Mouse (Mus musculus) CD8-positive naive resting alpha-beta T cell, adult 2 months (primary cell): ENCODE results near the gene Cdc26.
A peak's percentile ranks its signal among the peaks of the same experiment; 100 is the strongest.

Experiments
- DNase-seq, 2 experiments: peaks; one replicate each; pipeline ENCODE4 v3.0.0; 2022; ENCODE audit warnings: low read depth in 2 of 2, low spot score in 2 of 2

Cdc26 gene

DNA sequence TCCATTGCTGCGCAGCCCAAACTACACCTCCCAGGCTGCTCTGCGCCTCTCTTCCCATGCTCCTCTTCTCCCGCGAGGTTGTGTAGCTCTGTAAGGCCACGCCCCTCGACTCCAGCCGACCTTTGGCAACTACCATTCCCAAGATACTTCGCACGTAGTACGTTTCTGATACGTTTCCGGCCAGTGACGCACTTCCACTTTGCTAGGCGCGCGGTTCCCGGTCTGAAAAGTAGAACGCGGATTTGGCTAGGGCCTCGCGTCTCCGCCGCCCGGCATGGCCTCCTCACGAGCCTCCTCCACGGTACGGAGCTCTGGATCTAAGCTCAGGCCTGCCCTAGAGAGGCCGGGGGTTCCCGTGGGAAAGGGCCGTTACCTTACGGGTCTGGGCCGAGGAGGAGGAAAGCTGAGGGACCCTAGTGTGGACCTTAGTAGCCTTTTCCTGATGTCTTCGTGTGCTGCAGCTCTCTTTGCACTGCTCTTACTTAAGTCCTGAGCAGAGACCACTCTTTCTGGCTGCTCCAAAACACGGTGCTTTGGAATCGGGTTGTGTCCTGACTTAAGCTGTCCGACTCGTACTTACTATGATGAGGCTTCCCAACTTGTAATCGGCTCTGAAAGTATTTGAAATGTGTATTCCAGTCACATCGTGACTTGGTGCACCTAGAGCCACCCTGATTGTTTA, at the start of gene Cdc26, which contains the start of gene Prpf4:
Cdc26 (minus strand) TSS at position 42 of the 682 bp plus-strand sequence.
Prpf4 (plus strand) TSS at position 197 of the 682 bp plus-strand sequence.
- DNase-seq, result peak; percentile 95

DNA sequence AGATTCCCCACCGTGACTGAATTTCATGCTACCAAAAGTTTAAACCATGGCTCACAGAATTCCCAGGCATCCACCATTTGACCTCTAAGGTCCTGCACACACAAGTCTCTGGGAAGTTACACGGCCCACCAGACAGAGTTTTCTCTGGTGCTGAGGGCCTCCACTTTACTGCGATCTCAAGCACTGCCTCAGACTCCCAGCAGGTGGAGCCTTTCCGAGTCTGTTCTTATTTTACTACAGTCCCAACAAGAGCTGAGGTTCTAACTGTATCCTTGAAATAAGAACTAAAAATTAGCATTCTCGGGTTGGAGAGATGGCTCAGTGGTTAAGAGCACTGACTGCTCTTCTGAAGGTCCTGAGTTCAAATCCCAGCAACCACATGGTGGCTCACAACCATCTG, 46.6 kb upstream of the Cdc26 start:
- peak; percentile 23 to 54 for DNase-seq

DNA sequence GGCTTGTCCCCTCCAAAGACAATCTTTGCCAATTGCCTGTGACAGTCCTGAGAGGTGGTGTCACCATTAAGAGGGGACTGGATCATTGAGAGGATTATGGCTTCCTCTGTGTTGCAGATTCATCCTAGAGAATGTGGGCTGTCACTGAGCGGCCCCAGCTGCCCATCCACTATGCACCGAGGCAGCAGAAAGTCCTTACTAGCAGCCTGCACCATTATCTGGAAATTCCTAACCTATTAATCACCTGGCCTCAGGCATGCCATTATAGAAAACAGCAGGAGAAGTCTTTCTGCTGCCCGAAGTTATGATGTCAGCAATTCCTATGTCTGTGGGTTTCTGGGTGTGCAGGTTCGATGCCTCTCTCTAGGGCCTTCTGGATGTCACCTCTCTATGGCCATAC, 32.5 kb upstream of the Cdc26 start:
- no peak for DNase-seq

DNA sequence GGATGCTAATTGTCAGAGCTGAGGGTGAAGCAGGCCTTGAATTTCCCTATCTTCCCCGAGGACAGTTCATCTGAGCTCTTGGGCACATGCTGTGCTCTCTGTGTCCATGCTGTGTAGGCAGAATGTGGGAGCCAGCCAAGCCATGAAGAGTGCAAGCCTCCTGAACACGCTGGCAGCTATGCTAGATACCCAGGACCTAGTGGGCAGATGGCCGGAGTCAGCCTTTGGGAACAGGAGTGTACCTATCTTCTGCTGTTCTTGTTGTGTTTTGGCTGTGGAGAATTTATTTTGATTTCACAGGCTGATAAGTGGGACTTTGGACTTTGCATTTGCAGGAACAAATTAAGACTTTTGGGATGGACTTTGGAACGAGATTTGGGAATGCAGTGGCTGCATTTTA, 32.1 kb upstream of the Cdc26 start:
- DNase-seq, result no peak

DNA sequence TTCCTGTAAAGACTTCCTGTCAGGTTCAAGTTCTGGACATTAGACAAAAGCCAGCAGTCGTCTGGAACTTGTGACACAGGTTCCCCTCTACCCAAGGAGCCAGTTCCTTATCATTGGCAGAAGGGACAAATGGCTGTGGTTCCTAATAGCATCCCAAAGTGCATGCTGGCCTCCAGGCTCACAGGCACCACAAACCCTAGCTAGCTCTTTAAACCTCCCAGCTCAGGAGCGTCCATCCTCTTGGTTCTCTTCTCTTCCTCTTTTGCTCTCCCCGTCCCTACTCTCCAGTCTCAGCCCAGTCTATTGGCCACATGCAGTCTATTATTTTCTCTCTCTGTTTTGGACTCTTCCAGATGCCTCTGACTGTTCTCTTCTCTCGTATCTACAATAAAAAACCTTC, 31.4 kb upstream of the Cdc26 start:
- no peak for DNase-seq

DNA sequence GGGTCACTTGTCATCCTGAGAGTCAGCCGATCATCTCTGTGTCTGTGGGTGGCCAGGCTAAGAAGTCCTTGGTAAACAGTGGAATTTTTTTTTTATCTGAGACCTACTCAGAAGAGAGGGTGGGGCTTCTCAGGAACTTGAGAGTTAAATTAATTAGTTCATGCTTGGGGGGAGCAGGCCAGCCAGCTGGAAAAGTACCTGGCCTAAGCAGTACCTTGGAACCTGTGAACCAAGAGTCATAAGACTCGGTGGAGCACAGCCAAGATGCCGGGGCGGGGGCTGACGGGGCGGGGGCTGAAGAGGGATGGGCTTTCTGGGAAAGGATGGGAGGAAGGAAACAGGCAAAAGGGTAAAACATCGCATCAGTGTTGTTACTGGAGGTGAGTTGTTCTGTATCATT, 29.4 kb upstream of the Cdc26 start:
- no peak for DNase-seq

DNA sequence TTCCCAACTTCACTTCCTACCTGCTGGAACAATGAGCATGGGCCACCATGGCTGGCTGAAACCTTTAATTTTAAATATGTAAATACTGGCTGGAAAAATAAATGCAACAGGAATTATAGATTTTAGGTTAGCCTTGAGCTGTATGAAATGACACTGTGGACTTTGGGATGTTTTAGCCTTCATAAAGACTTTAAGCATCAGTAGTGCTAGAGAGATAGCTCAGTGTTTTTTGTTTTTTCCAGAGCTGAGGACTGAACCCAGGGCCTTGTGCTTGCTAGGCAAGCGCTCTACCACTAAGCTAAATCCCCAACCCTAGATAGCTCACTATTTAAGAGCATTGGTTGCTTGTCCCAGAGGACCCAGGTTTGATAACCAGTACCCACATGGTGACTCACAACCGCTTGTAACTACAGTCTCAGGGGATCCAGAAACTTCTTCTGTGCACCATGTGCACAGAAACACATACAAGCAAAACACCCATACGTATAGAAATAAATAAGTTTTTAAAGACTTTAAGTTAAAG, 28.9 kb upstream of the Cdc26 start:
- DNase-seq, result no peak

DNA sequence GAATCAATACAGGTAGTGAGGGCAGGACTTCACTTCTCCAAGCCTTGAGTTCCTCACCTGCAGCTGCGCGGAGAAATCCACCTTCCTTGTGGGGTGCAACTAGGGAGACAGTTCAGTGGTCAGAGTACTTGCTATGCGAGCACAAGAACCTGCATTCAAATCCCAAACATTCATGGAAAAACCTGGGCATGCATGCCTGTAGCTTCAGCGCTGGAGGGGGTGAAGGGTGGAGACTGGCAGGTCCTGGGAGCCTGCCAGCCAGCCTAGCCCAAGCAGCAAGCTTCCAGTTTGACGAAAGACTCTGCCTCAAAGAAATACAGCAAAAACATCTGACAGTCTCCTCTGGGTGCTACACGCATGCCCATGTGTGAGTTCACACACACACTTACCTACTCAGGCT, 26.6 kb upstream of the Cdc26 start, which contains the start of gene Rnf183:
Rnf183 (minus strand) TSS at position 172 of the 400 bp plus-strand sequence.
- no peak for DNase-seq

DNA sequence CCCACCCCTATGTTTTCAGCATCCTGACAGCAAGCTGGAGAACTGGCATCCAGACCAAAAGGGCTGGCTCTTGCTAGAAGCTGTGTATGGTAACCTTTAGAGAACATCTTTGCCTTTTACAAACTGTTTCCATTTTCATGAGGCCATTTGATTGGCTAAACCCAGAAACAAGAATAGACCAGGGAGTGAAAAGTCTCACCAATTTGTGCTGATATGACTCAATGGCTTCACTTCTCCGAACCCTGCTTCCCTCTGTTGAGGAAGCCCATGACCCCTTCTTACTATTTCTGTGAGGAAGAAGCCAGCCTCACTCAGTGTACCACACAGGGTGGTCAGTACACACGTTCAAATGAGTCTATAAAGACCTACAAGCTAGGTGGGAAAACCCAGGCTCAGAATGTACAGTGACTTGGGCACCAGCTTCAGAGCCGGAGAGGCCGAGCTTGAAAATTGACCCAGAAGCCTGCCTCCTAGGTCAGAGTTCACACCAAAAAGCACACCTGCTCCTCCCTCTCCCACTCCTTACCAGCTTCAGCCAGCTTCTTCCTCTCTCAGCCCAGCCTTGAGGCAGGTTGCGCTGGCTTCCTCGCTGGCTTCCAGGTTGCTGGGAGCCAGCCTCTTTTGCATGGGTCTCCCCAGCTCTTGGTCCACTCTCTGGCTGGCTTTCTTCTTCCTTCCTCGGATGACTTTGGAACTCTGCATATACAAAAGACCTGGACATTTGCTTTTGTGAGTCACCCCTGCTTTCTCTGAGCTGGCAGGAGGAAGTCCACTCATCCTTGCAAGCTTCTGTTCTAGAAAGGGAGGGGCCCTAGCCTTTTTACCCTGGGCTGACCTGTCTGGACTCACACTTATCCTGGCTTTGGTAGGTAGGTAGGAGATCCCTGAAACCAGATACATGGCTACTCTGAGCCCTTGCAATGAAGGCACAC, 25.8 kb upstream of the Cdc26 start:
- no peak for DNase-seq

DNA sequence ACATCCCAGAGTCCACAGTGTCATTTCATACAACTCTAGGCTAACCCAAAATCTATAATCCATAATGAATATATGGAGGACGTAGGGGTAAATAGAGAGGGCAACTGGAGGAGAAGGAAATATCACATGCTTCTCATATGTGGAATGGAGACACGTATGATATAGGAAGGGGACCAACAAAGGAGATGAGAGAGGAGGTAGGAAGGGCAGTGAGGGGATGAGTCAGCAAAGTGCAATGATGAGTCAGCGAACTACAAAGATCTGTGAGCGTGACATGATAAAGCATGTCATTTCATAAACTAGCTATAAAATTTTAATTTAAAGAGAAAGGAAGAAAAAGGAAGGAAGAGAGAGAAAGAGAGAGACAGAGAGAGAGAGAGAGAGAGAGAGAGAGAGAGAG, 23.1 kb upstream of the Cdc26 start:
- no peak for DNase-seq

DNA sequence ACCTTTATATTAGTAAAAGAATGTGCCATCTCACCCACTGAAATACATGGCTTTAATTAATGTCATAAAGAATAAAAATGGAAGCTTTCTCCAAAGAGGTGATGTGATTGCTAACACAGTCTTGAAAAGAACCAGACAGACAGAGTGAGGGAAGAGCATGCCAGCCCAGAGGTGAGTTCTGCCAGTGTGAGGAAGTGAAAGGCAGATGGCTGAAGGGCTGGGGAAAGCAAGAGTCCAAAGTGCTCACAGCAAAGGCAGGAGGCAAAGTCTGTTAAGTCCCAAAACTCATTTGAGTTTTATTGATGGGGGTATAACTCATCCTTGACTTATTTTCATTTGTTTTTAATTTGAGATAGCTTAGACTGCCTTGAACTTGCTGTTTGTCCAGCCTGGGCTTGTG, 22.2 kb upstream of the Cdc26 start:
- DNase-seq, result no peak

DNA sequence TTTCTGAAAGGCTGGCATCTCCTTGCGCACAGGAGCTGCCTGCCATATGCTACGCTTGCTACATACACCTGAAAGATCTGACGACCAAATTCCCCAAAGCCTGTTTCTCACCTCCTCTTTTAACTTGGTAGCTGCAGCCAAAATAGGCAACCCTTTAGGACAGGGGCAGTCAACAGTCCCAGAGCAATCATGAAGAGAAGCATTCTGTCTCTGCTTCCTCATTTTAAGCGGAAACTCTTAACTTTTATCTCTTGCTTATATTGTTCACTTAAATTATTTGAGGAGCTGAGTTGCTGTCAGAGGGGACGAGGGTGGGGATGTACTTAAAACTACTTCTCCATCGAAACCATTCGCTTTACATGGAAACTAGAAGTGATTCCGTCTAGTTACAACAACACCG, 21.2 kb upstream of the Cdc26 start:
- DNase-seq, result no peak

DNA sequence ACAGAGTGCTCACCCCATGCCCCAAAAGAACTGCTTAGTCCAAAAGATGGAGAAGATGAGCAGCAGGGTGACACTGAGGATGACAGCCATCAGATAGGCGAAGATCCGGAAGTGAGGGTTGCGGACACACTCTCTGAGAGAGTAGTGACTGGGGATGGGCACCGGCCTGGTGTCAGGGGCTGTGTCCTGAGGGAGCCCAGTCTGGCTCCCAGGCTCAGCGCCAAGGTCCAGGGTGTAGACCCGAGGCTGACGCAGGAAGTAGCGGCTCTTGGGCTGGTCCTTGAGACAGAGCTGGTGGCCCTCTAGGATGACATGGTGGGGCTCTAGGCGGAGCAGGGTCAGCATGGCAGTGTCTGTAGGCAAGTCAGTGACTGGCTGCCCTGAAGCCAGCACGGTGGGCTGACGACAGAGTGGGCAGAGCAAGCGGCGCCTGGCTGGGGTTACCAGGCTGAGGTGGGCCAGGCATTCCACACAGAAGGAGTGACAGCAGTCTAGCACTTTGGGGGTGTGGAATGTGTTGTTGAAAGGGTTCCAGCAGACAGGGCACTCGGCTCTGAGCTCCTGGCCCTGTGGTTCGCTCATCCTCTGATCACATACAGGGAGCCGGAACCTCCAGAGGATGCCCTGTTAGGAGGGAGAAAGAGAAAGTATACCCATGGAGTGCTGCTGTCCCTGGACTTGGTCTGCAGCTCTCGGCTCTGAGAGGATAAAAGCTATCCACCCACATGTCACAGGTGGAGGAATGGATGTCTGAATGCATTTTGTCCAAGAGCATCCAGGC, 19.7 kb upstream of the Cdc26 start:
- no peak for DNase-seq

DNA sequence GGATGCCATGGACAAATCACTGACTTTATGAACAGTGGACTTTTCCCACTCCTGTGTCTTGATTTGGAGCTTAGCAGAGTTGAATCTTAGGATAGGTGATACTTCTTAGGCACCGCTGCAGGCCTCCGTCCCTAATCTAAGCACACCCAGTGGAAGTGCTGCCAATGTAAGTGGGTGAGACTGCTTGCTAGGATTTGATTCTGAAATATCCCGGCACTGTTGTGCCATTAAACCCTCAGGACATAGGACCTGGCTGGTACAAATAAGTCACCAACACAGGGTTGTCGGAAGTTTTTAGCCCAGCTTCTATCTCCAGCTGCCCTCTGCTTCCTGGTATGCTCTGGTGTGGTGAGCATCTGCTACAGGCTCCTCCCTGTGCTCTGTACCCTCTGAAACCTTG, 17.4 kb upstream of the Cdc26 start:
- DNase-seq, result no peak

DNA sequence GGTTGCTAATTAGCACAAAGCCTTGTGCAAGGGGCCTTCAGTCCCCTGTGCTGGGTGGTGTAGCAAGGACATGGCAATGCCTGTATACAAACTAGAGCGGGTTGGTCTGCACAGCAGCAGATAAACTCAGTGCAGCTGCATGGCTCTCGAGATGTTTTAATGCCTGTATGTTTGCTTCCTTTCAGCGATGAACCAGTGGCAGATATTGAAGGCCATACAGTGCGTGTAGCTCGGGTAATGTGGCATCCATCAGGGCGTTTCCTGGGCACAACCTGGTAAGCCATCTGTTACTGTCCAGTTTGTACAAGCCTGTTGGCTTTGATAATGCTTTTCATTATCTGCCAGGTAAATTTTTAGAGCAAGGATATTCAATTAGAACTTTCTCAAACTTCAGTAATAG, 10.6 kb upstream of the Cdc26 start:
- no peak for DNase-seq

DNA sequence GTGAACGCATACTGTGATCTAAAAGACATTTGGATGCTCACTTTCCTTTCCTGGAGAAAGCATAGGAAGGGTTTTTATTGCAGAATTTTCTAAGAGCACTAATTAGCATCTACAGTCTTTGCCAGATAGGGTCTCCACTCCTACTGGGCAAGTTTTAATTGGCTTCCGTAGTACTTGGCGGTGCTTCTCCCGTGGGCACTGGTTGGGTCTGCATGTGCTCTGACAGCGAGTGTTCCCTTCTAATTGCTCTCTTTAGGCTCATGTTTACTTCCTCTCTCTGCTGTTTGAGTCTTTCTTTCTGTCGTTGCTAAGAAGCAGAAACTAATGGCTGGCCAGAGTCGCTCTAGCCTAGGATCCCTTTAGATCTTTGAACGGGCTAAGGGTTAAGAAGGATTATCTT, 10.0 kb upstream of the Cdc26 start:
- DNase-seq, result no peak

DNA sequence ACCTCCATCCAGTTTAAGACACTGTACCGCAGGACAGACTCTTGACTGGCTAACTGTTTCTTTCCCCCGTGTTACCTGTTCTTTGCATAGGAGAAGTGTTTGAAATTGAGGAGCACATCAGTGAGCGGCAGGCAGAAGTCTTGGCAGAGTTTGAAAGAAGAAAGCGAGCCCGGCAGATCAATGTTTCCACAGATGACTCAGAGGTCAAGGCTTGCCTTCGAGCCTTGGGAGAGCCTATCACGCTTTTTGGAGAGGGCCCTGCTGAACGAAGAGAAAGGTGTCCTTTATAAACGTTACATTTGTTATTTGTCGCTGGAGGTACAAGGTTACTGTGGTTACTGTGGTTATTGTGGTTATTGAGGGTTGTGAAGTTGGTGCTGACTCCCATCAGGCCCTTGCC, 3.2 kb upstream of the Cdc26 start:
- DNase-seq, result no peak

DNA sequence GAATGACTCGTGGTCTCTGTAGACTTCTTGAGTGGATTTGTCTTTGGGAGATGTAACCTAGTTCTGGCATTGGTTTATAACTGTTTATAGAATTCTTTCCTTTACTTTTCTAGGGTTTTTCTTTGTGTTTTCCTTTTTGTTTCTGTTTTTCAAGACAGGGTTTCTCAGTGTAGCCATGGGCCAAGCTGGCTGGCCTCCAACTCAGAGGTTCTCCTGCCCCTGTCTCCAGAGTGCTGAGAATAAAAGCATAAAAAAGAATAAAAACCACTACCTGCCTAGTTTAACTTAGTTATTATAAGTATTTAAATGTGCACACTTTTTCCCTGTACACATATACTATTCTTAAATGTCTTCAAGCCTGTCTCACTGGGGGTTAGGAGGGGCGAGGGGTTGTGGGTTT, 1.9 kb upstream of the Cdc26 start:
- DNase-seq, result no peak

DNA sequence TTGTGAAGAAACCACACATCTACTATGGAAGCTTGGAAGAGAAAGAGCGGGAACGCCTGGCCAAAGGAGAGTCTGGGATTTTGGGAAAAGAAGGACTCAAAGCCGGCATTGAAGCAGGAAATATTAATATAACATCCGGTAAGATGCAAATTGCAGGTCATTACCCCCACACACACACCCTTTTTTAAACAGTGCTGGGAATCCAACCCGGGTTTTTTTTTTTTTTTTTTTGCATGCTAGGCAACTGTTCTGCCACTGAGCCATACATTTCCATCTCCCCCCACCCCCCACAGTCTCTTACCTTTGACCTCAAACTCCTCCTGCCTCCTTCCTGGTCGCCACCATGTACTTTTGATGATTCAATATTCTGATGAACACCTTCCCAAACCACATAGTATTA, 1.2 kb upstream of the Cdc26 start:
- no peak for DNase-seq

DNA sequence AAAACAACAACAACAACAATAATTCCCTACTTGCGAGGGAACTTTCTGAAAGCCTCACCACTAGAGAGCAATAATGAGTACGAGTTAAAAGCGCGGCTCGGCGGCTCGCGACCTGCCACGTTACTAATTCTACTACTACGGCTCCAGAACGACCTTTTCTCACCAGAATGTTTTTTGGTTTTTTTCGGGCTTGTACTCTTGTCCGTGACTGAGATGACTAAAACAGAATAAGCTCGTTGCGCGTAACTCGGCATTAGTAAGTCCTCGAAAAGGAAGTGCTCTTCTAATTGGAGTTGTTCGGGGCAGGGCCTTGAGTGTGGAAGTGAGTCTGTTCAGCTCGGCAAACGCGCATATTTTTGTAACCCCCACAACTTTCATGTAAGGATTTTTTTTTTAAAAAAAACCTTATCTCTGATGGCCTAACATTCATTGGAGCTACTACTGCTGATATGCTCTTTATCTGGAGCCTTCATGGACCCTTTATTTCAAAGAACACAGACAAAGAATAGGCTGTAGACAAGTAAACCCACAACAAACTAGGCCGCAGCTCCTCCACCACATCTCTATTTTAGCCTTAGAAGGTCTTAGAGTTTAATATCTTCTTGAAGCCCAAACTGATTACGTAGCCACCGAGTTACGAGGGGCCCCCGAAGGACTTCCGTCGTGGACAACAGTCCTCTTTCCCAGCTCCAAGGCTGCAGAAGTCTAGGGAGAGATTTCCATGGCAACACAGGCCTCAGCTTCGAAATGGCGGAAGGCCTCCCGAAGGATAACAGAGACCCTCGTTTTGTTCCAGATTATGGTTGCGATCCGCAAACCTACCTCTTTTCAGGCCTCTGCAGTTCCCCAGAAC, 486 bp downstream of the Cdc26 start:
- peak; percentile 35 to 55 for DNase-seq
